Mouse (Mus musculus) right cerebral cortex, postnatal 14 days (tissue): Measurements from ENCODE around the gene Kmt2b.

Source experiments
- DNase-seq: peaks from one replicate; pipeline ENCODE4 v3.0.0; 2022

Gene Kmt2b

DNA sequence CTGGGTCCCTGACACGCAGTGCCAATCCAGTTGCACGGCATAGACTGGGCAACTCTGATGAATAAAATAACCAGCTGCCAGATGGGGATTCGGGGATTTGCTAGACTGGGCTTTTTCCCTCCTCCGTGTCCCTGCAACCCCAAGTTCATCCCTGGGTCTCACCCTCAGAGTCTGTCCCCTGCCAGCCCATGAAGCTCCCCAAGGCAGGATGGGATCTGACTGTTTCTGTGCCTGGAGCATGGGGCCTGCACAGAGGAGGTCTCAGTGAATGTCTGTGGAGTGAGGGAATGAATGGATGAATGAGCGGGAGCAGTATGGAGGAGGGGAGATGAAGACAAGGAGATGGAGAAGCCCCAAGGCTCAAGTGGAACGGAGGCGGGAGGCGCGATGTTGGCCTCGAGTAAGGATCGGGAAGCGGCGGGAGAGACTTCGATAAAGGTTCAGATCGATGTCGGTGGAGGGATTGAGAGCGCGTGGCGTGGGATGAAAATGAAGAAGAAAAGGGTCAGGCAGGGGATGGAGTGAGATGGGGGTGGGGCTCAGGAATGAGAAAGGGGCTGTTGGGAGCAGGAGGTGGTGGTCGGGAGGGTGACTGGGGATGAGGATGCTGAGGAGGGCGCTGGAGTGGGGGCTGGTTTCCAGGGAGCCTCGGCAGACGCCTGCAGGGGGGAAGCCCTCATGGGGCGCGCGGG, 54.4 kb downstream of the Kmt2b start:
- DNase-seq = no peak

DNA sequence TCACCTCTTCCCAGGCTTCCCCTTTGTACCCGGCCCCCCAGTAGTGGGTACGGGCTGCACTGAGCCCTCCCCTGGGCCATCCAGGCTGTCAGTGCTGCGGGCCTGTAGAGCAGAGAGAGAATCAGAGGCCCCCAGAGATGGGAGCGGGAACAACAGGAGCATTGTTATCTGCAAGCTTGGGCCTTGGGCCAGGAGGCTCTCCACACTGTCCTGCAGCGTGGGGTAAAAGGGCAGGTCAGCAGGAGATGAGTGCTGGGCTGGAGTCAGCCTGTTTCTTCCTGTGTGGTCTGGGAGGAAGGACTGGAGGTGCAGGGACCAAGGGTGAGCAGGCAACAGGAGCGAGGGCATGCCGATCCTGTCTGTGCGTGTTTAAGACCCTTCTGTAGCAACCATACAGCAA, 55.6 kb downstream of the Kmt2b start:
- no peak for DNase-seq

DNA sequence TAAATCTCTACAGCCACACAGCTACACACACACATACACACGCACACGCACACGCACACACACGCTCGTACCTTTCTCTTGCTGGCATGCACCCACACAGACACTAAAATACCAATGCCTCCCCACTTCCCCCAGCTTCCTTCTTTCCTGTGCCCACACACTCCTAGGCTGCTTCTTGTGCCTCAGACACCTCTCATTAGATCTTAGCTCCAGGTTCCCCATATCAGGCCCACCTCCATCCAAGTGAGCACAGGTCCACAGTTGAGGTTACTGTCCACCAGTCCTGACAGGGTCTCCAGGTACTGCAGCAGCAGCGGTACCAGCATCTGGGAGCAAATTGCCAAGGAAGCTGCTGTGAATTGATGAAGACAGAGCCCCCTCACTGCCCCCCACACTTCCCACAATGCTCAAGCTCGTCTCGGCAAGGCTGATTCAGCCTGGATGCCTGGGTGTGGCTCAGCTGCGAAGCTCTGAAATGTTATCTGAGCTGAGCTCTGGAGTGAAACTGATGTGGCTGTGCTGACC, 57.2 kb downstream of the Kmt2b start:
- no peak for DNase-seq

DNA sequence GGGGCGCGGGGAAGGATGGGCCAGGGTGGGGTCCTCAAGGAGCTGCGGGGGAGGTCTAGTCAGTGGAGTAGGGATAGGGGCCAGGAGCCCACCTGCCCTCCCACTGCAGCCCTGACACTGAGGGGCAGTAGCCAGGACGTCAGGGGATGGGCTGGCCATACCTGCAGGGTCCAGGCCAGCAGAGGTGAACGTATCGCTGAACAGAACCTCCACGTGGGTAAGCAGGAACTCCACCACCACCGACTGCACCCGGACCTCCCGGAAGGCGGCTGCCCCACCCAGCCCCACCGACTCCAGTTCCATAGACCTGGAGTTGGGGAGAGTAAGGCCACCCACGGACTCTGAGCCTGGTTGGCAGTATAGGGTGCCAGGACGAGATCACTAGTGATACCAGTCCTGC, 61.5 kb downstream of the Kmt2b start:
- DNase-seq = no peak

DNA sequence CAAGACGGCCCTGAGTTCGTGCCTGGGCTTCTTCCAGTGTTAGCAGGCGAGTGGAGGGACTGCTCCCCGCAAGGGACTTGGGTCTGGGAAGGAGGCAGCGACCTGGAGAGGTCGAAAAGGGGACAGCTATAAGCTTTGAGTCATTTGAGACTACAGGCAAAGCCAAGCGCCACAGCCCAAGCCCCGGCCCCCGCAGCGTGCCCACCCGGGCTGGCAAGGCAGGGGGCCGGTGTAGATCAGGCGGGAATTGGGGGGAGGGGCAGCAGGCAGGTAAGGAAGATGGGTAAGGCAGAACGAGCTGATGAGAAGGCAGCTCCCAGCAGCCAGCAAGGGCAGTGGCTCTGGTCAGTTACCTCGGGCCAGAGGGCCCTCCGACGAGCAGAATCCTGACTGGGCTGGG, 62.1 kb downstream of the Kmt2b start:
- no peak for DNase-seq

DNA sequence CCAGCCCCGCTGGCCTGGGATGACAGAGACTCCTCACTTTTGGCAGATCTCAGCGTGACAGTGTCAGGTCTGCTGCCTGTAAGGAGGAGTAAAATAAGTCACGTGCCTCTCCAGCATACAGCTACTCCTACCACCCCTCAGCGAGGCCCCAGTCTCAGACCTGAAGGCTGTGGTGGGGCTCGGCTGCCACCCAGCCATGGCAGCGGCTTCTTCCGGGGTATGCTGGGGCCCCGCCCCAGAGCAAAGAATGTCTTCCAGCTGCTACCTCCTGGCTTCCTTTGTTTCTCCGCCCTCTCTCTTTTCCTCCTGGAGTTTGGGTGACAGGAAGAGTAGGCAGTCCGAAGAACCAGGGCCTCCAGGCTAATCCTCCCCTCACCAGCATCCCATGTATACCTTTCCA, 62.6 kb downstream of the Kmt2b start:
- no peak for DNase-seq

DNA sequence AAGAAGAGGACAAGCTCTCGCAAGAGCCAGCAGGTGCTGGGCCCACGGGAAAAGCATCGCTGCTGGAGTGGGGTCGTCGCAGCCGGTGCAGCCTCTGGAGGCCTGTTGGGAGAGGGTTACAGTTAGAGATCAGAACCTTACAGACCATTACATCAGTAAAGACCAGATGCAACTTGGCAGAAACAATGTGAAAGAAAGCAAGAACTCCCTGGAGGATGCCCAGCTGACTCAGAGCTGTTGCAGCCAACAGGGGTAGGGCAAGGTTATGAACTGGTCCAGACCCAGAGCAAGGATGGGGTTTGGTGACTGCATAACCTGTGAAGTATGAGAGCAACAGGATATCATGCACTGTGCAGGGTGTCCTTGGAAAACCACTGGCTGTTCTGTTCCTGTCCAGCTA, 64.0 kb downstream of the Kmt2b start:
- DNase-seq = no peak

DNA sequence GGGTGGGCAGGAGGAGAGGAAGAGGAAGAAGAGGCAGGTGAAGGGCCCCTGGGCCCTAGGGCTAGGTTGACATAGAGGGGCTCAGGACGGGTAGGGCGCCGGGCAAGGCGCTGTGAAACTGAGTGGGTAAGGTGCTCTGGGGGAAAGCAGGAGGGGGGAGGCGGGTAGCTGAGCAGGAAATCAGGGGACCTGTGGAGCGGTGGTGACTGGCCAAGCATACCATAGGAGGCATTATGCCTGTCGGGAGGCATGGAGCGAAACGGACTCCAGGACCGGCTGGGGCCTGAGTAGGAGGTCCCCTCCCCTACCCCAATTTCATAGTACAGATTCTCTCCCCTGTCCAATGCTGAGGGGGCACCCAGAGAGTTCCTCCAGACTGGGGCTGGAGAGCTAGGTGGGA, 65.7 kb downstream of the Kmt2b start:
- DNase-seq = no peak

DNA sequence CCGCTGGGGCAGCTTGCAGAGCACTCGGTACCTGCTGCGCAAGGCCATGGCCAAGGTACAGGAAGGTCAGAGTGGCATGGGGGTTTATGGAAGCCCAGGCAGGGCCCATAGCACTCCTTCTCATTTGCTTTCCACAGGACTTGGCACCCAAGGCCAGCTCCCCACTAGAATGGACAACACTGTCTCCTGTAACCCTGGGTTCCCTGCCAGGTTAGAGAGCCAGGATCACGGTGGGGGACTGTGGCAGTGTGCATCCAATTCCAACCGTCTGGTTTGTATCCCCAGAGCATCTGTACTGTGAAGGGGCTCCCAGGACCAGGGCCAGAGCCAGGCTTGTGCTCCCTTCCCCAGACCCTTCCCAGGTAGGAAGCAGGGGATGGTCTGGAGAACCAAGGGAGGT, 67.7 kb downstream of the Kmt2b start:
- no peak for DNase-seq

DNA sequence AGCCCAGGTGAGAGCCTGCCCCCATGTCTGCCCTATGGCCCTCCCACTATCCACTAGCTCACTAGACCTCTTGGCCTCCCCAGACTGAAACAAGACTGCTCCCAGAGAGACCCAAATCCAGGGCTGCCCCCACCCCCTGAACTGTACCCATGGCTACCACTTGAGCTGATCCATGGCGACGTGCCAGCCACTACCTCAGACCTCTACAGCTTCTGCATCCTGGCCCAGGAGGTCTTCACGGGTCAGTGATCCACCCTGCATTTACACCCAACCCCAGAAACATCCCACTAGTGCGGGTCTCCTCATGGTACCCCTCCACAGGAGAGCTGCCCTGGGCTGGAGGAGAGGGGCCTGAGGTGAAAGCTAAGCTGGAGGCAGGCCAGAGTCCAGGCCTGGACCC, 68.1 kb downstream of the Kmt2b start:
- no peak for DNase-seq
